Mouse (Mus musculus): ENCODE results near the gene Ubqln4.

Gene Ubqln4
- long read RNA-seq, experiment 1, transcript Ubqln4-201 (11 exons, 3,330 nt): major isoform, 8 of 20 reads
- long read RNA-seq, experiment 1, partial matches to known transcripts: 12 of 20 reads
- long read RNA-seq, experiment 1, other reads (novel, unspliced or antisense): 0 of 20 reads
- long read RNA-seq, experiment 2, partial matches to known transcripts: 6 of 10 reads
- long read RNA-seq, experiment 2, other reads (novel, unspliced or antisense): 0 of 10 reads

DNA sequence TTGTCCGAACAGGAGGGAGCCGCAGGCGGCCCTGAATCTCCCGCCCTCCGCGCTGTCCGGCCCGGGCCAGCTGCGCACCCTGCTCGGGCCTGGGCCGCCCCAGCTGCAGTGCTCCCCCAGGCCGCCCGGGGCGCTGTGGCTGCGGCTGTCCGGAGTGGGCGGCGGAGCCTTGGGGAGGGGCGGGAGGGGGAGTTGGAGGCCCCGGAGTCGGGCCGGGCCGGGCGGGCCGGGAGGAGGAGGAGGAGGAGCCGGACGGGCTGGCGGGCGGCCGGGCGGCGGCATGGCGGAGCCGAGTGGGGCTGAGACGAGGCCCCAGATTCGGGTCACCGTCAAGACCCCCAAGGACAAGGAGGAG, at the start of gene Ubqln4:
Ubqln4 (plus strand) TSS at position 234 of the 355 bp plus-strand sequence.
- intact Hi-C loops (cut with DNase I): no loop called here

DNA sequence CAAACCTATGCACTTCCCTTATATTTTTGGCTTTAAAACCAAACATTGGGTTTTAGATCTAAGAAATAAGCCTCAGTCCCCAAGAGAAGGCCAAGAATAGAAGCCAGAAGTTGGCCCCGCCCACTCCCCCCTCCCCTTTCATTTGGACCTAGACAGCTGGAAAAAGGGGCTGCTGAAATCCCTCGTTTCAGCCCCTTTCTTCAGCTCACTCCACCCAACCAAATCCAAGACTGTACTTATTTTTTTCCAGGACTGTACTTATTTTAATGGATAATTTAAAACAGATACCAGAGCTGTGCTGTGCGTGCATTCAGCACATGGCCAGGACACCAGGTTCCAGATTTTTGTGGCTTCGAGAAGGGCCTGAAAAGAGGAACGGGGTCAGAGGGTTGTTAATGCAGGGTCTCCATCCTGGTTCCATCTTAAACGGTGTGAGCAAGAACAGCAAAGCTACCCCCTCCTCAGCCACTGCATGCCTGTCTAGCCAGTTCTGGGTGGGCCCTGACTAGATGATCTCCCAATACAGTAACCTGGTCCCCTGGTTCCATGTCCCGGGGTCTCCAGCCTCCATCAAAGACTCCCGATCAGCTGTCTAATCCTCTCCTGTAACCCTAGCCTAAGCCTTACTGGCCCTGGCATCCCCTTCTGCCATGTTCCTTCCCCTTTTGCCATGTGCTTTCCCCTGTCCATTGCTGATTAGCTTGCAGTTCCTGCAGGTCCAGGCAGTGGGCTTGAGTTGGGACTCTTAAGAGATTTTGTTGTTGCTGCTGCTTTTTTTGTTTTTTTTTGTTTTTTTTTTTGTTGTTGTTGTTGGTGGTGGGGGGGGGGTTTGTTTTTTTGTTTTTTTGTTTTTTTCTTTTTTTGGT, 49.4 kb upstream of the Ubqln4 start:
- intact Hi-C loops (cut with DNase I): no loop called here

DNA sequence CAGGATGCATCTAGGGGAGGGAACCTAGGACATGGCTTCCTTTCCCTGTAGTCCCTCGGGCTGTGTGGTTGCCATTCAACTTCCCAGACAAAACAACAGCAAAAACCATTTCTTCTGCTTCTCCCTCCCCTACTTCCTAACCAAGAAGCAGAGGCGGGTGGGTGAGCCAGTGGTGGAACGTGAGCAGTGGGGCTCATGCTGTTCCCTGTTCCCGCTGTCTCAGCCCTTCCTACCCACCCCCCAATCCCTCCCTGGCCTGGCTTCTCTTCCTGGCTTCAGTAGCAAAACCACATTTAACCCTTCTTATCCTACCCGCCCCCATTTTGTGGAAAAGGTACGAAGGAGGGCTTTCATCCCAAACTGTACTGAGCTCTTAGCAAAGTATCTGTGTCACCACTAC, 48.5 kb upstream of the Ubqln4 start:
- intact Hi-C loops (cut with DNase I): no loop called here

DNA sequence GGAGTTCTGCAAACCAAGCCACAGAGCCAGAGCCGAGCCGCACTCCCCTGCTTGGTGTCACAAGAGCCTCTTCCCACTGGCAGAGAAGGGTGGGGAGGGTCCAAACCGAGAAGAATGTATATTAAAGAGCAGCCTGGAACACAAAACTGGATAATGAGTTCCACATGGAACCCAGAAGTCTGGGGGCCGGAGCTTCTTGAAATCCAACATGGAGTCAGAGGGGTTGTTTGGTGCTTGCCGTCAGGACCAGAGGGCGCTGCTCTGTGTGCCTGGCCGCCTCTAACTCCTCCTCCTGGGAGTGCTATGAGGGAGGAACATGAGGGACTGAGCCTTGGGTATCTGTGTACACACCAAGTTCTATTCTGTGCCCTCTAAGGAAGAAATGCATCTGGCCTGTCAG, 47.8 kb upstream of the Ubqln4 start:
- intact Hi-C loops (cut with DNase I): no loop called here

DNA sequence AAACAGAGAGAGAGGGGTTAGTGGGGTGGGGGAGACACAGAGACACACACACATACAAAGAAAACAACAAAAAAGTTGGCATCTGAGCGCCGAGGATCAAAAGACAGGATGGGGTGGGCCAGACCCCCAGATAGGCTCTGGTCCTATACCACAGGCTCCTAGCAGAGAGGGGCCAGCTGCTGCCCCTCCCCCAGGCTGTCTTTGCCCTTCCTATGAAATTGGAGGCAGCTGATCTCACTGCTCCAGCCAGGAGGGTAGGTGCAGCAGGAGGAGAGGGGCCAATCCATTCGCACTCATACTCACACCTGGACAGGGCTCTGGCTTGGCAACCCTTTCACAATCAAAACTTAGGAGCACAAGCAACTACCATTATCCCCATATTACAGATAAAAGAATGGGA, 44.3 kb upstream of the Ubqln4 start:
- intact Hi-C loops (cut with DNase I): no loop called here

DNA sequence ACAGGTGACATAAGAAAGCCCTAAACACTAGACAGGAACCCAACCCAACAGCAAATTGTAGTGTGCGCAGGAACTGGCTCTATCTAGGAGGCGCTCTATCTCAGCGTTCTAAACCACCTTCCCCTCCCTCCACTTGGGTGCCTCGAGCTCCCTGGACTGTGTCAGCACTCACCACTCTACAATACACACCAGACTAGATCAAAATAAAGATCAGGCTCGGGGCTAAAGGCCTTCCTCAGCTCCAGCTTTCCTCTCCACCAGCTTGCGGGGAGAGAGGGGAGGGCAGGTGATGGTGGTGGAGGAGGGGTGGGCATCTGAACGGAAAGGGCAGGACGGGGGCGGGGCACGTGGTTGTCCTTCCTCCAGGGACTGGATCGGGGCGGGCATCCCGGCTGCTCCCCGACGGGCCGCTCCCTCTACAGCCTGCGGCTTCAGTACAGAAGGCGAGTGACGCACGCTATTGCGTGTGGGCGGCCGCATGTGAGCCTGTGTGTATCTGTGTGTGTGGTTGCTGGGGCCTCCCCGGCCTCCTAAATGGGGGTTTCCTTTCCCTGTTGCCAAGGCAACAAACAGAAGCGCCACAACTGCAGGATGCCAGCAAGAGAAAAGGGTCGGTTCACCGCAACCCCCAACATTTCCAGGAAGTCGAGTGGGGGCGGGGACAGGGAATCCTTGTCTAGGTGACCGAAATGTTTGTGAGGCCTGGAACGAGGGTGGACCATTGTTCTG, 43.7 kb upstream of the Ubqln4 start, which contains the start of gene Lmna:
Lmna (minus strand) TSS at position 265 of the 729 bp plus-strand sequence.
- intact Hi-C loops (cut with DNase I): no loop called here

DNA sequence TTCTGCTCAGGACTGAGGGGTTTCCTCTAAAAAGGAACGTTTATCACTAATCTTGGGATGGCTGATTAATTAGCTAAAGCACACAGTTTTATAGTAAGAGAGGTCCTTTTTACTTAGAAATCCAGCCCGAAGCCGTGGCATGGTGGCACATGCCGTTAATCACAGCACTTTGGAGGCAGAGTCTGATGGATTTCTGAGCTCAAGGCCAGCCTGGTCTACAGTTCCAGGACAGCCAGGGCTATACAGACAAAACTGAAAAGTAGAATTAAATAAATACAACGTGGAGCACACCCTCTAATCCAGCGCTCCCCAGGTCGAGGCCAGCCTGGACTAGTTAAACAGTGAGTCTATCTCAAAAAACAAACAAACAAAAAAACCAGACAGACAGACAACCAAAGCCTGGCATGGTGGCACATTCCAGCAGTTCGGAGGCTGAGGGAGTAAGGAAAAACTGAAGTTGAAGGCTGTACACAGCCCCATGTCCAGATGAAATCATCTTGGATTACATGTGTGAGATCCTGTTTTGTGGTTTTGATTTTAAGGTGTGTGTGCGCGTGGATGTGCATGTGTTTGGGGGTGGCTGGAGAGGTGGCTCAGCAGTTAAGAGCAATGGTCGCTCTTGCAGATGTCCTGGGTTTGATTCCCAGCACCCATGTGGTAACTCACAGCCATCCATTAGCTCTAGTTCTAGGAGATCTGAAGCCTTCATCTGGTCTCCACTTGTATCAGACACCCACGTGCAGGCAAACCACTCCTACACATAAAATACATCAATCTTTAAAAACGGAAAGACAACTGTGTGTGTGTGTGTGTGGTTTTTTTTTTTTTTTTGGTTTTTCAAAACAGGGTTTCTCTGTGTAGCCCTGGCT, 42.9 kb upstream of the Ubqln4 start:
- intact Hi-C loops (cut with DNase I): no loop called here

DNA sequence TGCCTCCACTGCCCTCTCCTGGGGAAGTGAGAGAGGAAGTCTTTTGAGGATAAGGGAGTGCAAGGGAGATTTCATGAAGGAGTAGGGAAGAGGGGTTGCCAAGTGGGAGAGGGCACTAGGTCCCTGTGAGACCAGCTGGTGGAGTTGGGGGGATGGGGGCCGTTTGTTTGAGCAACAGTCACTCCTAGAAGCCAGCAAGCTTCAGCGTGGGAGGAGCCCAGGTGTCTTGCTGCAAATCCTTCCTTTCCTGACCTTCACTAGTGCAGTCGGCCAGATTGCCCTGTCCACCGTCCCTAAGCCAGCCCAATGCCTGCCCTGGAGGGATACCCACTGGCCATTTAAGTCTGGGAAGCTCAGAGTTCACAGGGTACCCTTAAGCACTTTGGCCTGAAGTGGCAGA, 42.0 kb upstream of the Ubqln4 start:
- intact Hi-C loops (cut with DNase I): no loop called here

DNA sequence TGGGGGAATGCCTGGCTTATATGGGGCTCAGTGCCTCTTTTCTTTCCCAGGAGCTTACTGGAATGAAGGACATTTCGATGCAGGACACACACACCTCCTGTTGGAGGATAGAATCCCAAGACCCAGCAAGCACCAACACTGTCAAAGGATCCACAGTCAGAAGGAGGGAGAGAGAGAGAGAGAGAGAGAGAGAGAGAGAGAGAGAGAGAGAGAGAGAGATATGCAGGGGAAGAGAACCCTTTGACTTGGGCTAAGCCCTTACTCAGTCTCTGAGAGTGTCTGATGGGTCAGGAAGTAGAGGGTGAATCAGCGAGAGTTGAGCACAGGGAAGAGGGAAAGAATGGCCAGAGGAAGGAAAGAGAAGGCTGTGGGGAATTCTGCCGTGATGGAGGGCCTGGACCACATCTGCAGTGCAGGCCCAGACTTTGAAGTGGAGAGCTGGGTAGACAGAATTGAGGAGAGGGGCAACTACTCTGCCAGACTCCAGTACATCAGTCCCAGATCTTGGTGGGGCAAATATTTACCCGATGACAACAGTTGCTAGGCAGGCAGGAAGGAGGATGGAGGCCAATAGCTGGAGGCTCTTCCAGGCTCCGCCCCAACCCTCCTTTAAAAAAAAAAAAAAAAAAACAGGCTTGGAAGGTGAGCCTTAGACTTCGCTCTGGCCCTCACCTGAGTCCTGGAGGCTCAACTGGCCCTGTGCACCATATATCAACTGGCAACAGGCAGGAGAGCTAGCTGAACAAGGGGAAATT, 41.2 kb upstream of the Ubqln4 start:
- intact Hi-C loops (cut with DNase I): no loop called here

DNA sequence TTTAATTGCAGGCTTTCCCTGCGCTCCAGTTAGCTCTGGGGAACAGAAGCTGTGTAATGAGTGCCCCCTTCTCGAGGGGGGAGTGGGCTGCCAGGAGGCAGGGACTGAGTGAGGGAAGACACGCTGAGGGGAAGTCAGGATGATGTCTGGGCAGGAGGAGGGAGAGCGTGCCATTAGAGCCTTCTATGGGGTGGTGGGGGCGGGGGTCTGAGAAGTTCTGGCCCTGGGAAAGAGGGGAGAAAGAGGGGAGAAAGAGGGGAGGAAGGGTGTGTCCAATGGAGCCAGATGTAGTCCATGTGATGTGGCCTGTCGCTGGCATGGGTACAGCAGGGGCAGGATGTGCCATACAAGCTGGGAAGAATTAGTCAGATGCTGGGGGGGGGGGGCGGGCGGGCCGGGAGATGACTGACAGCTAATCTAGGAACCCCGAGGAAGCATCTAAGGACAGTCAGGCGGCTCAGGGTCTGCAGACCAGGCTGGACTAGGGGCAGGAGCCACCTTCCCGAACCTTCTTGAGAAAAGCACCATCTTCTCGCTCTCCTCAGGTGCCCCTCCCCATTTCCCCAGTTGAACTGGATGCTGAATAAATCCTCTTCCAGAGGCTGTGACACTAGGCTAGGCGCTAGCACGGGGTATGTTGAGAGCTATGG, 40.5 kb upstream of the Ubqln4 start:
- intact Hi-C loops (cut with DNase I): no loop called here

DNA sequence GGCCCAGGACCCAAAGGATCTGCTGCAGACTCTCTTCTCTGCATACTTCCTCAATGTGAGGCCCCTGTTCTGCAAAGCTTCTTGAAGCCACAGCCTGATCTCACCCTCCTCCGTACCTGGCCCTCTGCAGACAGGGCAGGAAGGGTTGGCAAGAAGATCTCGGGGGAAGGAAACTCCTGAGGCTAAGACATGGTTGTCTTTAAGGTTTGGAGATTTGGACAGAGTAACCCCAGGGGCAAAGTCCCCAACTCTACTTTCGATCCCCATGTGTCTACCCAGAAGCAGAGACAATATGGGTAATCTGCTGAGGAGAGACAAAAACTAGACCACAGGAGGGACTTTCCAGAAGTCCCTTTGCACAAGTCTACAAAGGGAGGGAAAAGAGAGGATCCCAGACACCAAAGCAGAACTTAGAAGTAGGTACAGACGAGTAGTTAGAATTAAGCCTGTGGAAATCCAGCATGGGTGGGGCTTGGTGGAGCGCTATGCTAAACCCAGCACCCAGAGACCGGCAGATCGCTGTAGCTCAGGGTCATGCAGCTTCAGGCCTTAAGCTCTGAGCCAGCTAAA, 39.9 kb upstream of the Ubqln4 start:
- intact Hi-C loops (cut with DNase I): no loop called here

DNA sequence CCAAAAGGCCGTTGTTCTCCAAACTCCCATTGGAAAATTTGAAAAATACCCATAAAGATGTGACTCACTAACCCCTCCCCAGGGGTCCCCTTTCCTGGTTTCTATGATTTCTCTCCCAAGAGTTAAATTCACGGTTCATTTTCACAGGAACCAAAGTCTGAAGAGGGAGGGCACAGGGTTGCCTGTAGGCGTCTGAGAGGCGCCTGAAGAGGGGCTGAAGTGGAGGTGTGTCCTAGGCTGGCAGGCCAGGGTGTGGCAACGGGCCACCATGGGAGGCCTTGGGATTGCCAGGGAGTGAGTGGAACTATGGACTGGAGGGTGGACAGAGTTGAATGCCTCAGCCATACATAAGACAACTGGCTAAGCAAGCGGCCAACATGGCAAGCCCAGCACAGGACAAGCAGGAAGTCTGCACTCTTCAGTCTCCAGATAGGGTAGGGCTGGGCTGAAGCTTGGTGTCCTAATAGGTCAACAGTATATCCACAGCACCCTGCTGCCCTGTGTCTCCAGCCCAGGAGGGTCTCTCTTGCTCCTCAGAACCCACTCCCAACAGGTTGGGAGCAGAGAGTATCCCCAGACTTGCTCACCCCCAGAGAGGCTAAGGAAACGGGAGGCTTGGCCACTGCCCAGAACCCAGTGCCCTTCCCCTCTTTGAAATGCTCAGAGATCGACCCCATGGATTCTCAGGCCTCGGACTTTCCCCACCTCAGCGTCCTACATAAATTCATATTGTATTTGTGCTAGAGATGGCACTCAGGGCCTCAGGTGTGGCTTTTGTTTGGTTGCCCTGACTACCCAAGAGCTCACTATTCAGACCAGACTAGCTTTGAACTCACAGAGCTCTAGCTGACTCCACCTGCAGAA, 39.1 kb upstream of the Ubqln4 start:
- intact Hi-C loops (cut with DNase I): no loop called here

DNA sequence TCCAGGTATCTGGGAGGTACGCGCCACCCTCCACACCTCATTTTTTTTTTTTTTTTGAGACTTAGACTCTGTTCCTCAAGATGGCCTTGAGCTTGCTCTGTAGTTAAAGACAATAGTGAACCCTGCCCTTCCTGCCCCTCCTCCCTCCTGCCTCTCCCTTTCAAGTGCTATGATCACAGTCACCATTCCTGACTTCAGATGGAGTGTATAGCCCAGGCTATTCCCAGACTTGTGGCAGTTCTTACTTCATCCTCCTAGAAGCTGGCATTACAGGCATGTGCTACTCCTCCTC, 38.5 kb upstream of the Ubqln4 start:
- intact Hi-C loops (cut with DNase I): no loop called here

DNA sequence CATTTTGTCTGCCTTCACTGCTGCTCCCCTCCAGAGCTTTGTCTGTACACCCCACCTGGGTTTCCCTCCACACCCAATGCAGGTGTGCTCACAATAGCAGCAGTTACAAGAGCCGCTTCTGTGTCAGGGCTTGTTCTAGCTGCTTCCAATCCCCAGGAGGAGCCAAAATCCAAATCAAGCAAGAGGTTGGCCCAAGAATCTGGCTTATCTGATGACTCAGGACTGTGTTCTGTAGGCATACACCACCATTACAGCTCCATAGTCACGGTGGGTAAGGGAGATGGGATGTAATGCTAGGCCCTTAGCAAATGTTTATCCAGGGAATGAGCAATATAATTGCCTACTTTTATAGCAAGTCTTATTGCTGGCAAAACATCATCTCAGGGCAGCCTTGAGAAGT, 37.2 kb upstream of the Ubqln4 start:
- intact Hi-C loops (cut with DNase I): no loop called here

DNA sequence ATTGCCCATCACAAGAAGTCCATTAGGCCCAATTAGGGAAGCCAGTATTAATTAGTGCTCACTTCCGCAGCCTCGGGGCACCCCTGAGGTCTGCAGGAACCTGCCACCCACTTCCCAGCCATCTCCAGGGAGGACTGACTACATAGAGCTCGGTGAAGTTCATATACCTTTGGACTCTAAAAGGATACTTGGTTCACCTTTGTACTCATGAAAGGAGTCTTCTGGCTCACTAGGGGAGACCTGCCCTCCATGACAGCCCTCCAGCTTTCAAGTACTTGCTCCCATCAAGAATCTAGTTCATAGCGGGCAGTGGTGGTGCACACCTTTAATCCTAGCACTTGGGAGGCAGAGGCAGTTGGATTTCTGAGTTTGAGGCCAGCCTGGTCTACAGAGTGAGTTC, 35.1 kb upstream of the Ubqln4 start:
- intact Hi-C loops (cut with DNase I): no loop called here

DNA sequence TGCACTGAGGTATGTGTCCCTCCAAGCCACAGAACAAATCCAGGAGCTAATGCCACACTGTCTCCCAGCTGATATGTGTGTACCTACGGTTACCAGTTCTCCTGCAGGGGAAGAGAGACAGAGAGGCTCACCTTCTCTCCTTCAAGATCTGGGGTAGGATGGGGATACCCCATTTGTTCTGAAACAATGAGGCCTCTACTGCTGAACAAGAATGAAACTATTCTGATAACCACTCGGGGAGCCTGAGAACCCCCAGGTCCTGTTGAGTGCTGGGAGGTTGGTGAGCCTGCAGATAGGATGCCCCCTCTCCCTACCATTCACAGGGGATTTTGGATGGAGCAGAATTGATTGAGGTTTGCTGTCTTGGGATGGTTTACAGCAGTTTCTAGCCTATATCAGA, 33.5 kb upstream of the Ubqln4 start:
- intact Hi-C loops (cut with DNase I): loop anchor here (2.0 kb wide), 1 partner anchor 31 kb away; no protein-coding TSS in a partner anchor

DNA sequence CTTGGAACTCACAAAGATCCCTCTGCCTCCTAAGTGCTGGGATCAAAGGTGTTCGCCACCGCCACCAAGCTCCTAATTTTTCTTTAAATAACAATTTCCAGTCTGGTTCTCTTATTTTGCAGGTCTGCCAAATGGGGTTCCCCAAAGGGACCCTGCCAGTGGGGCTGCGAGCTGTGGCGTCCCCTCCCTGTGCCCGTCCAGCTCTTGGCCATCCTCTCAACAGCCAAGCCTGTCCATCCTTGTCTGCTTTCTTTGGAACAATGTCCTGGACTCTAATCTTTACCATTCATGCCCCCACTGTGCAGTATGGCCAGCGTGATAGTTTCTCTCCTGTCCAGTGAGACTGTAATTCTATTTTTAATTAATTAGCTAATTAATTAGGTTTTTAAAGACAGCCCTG, 32.4 kb upstream of the Ubqln4 start:
- intact Hi-C loops (cut with DNase I): loop anchor here (2.0 kb wide), 1 partner anchor 32 kb away; no protein-coding TSS in a partner anchor

DNA sequence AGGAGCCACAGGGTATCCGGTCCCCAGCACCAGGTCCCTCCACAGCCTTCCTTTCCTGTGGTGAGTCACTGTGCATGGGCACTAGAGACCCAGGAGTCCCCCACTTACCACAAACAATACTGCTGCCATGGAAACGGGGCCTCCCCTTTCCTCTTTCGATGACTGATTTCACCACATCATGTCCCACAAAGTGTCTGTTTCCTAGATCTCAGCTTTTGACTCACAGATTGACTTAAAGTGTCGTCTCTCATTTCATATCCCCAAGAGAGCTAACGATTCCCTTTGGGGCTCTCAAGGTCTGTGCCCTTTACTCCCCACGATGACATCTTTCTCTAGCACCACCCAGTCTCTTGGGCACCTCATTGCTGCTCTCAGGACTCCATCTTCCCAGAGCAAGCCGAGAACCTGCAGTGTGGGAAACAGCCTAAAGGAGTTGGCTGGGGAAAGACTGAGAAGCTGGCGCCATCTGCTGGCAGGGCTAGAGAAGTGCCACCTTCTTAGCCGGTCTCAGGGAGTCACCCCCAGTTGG, 31.7 kb upstream of the Ubqln4 start:
- intact Hi-C loops (cut with DNase I): loop anchor here (1.0 to 2.0 kb wide), 2 partner anchors 33 to 39 kb away; no protein-coding TSS in a partner anchor

All from adrenal gland (tissue).